Mouse (Mus musculus) lung, postnatal 0 days (tissue): ENCODE data around the gene Matk.

ENCODE experiments used
- CTCF ChIP-seq: IDR thresholded peaks from 2 replicates; pipeline ENCODE4 v1.5.1; 2016; ENCODE audit warnings: antibody characterized with exemption, mild to moderate bottlenecking
- EP300 ChIP-seq: IDR thresholded peaks from 2 replicates; pipeline ENCODE4 v1.6.1; 2016; ENCODE audit warnings: antibody characterized with exemption, mild to moderate bottlenecking, control low read depth

DNA sequence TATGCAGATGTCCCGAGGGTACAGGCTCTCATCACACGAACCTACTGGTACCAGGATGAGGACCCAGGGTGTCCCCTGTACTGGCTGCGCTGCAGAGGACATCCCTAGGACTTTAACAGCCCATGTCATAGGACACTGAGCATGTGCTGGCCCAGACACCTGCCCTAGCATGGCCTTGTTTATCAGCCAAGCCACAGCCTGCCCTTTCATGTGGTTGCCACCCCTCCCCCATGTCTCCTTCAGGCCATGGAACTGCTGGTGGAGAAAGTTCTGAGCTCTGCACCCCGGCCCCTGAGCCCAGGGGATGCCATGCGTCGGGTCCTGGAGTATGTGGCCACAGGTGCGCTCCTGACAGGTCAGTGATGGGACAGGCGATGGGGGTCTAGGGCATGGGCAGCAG, 3.3 kb upstream of the Matk start:
- TF ChIP-seq CTCF (no peak), EP300 (no peak)
